Mouse (Mus musculus) heart, embryonic 12.5 days (tissue): ENCODE data around the gene Cadps. TPM values are rescaled to one million over a fixed set of nuclear protein-coding genes. Genes with fewer than 3 reads are reported as not detected.

Experiments
- ATAC-seq: fragments of 200-750 bp; cut with Nextera tagmentation; 2 replicates; pipeline ENCODE4 v1.8.0; 2017; ENCODE audit warnings: moderate TSS enrichment, moderate library complexity; ENCODE audit not compliant: insufficient number of reproducible peaks, low FRiP score
- H3K27ac ChIP-seq: fragments of 300-500 bp; sonication (generic); 2 replicates; pipeline ENCODE4 v1.5.1; 2016; ENCODE audit warnings: mild to moderate bottlenecking, moderate library complexity; ENCODE audit not compliant: poor library complexity, severe bottlenecking
- H3K27me3 ChIP-seq: fragments of 300-500 bp; sonication (generic); replicated peaks from 2 replicates; pipeline ENCODE4 v1.6.1; 2016; ENCODE audit warnings: mild to moderate bottlenecking, moderate library complexity
- H3K36me3 ChIP-seq: fragments of 300-500 bp; sonication (generic); 2 replicates; pipeline ENCODE4 v1.6.1; 2016; ENCODE audit warnings: mild to moderate bottlenecking, moderate library complexity
- H3K4me1 ChIP-seq: fragments of 300-500 bp; sonication (generic); replicated peaks from 2 replicates; pipeline ENCODE4 v1.6.1; 2016; ENCODE audit warnings: mild to moderate bottlenecking
- H3K4me2 ChIP-seq: fragments of 300-500 bp; sonication (generic); 2 replicates; pipeline ENCODE4 v1.6.1; 2016; ENCODE audit warnings: mild to moderate bottlenecking, moderate library complexity
- H3K4me3 ChIP-seq: fragments of 300-500 bp; sonication (generic); 2 replicates; pipeline ENCODE4 v1.5.1; 2016; ENCODE audit warnings: mild to moderate bottlenecking
- H3K9ac ChIP-seq: fragments of 300-500 bp; sonication (generic); 2 replicates; pipeline ENCODE4 v1.6.1; 2016; ENCODE audit warnings: mild to moderate bottlenecking, moderate library complexity
- H3K9me3 ChIP-seq: fragments of 300-500 bp; sonication (generic); replicated peaks from 2 replicates; pipeline ENCODE4 v1.6.1; 2016; ENCODE audit warnings: mild to moderate bottlenecking, moderate library complexity
- WGBS: fragments of 180-500 bp; shearing (Covaris S2); methylation state at CpG from one replicate; pipeline ENCODE4 v1.1.7; 2016; 5-methylcytosine and 5-hydroxymethylcytosine counted together
- polyA plus RNA-seq: library from polyadenylated mRNA; unstranded; fragments of >200 nt; fragmentation: Nextera tagmentation; extraction: Ambion mirVana; gene quantifications from 2 replicates; pipeline ENCODE4 v1.2.1, GENCODE M21; 2016

Cadps gene
- polyA plus RNA-seq: 1.3 and 2.5 TPM in 2 replicates

- H3K36me3 ChIP-seq: no peaks in the 10 kb centered on the region
- WGBS: under 1% methylated on average over 66 of the region's 71 CpGs
- no peaks in the 10 kb centered on the region for H3K9me3 ChIP-seq
- H3K27me3 ChIP-seq: peaks cover 16% of the 10 kb centered on the region
- peaks cover 17% of the 10 kb centered on the region; the same call in 1 of the 2 replicates for H3K4me1 ChIP-seq
- peak within 1 kb of the TSS; percentile 69 for H3K9ac ChIP-seq
- peak within 1 kb of the TSS; percentile 73 for H3K4me3 ChIP-seq
- peak within 1 kb of the TSS; percentile 80 for H3K4me2 ChIP-seq
- peak within 1 kb of the TSS; percentile 77 for H3K27ac ChIP-seq
- ATAC-seq: peak; percentile 41
Measured at GRCm38 (mm10) chr14:12822491-12823219, at the start of gene Cadps. Cadps (minus strand) TSS chr14:12823079.

DNA sequence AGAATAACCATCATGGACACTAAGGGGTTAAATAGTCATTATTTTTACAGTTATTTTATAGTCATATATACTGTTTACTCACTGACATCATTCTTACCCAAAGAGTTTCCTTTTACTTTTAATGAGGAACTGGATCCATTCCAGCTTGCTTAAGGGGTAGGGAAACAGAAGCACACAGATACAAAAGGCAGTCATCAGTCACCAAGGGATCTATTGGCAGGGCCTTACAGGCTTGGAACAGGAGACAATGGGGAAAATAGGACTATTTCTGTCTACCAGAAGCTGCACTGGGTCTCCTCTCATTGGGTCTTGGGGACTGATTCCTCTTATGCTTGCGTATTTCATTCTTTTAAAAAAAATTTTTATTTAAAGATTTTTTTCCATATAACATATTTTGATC is 46.7 kb upstream of the Cadps start:
- Histone ChIP-seq H3K4me2 (no peak overlapping the region), H3K4me1 (no peaks in the 10 kb centered on the region), H3K27ac (no peak overlapping the region), H3K4me3 (no peak overlapping the region), H3K9me3 (no peaks in the 10 kb centered on the region), H3K9ac (no peak overlapping the region), H3K36me3 (no peaks in the 10 kb centered on the region), H3K27me3 (no peaks in the 10 kb centered on the region)
- WGBS: 84% methylated on average over 1 of the region's 1 CpGs
- no peak for ATAC-seq

DNA sequence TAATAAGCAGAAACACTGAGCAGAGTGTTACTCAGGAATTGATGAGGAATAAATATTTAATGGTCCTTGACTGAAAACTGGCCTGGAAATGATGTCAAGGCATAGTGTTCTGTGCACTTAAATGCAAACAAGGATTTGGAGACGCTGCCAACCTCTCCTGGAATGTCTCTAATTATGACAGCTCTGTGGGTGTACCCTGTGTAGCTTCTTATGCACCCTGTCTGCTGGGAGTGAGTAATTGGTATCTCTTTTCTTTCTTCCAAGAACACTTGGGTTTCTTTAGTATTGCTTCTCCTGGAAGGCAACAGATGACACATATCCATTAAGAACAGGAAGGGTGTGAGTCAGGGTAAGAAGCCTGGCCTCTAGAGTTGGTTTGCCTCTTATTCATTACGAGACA is 42.4 kb upstream of the Cadps start:
- Histone ChIP-seq H3K9ac (no peak overlapping the region), H3K4me3 (no peak overlapping the region), H3K36me3 (no peaks in the 10 kb centered on the region), H3K27me3 (no peaks in the 10 kb centered on the region), H3K27ac (no peak overlapping the region), H3K4me1 (no peaks in the 10 kb centered on the region), H3K4me2 (no peak overlapping the region), H3K9me3 (no peaks in the 10 kb centered on the region)
- 56% methylated on average over 2 of the region's 2 CpGs for WGBS
- no peak for ATAC-seq

- no peaks in the 10 kb centered on the region for H3K4me1 ChIP-seq
- no peaks in the 10 kb centered on the region for H3K36me3 ChIP-seq
- ATAC-seq: no peak
- no peak overlapping the region for H3K4me3 ChIP-seq
- H3K9me3 ChIP-seq: no peaks in the 10 kb centered on the region
- H3K27me3 ChIP-seq: no peaks in the 10 kb centered on the region
- no peak overlapping the region for H3K4me2 ChIP-seq
- no peak overlapping the region for H3K9ac ChIP-seq
- no peak overlapping the region for H3K27ac ChIP-seq
Measured at GRCm38 (mm10) chr14:12843860-12844259, 21.0 kb upstream of the Cadps start.

DNA sequence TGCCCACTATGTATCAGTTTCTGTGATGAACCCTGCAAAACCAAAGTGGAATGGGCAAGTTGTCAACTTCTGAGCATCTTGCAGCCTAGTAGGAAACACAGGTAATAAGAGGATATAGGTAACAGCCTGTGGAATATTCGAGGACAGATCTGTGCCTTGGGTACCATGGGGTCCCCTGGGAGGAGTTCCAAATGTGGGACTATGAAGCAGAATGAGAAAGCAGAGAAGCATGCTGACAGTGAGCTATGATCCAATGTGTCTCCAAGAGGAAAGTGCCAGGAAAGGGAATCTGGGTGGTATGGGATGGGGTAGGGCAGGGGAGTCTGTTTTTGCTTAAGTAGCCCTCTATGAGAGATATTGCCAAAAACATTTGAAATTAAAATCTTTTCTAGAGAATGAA is 16.6 kb upstream of the Cadps start:
- Histone ChIP-seq H3K27ac (no peak overlapping the region), H3K9ac (no peak overlapping the region), H3K4me2 (no peak overlapping the region), H3K27me3 (no peaks in the 10 kb centered on the region), H3K9me3 (no peaks in the 10 kb centered on the region), H3K4me1 (no peaks in the 10 kb centered on the region), H3K4me3 (no peak overlapping the region), H3K36me3 (no peaks in the 10 kb centered on the region)
- no peak for ATAC-seq
- WGBS: 50% methylated on average over 1 of the region's 1 CpGs

- no peak overlapping the region for H3K4me2 ChIP-seq
- H3K4me1 ChIP-seq: no peaks in the 10 kb centered on the region
- H3K36me3 ChIP-seq: no peaks in the 10 kb centered on the region
- no peak overlapping the region for H3K9ac ChIP-seq
- H3K27ac ChIP-seq: no peak overlapping the region
- no peak for ATAC-seq
- H3K4me3 ChIP-seq: no peak overlapping the region
- no peaks in the 10 kb centered on the region for H3K27me3 ChIP-seq
- no peaks in the 10 kb centered on the region for H3K9me3 ChIP-seq
Measured at GRCm38 (mm10) chr14:12838949-12839348, 16.1 kb upstream of the Cadps start.

- ATAC-seq: no peak
- Histone ChIP-seq H3K4me1 (no peaks in the 10 kb centered on the region), H3K4me2 (no peak overlapping the region), H3K27ac (no peak overlapping the region), H3K9ac (no peak overlapping the region), H3K27me3 (no peaks in the 10 kb centered on the region), H3K4me3 (no peak overlapping the region), H3K36me3 (no peaks in the 10 kb centered on the region), H3K9me3 (no peaks in the 10 kb centered on the region)
Measured at GRCm38 (mm10) chr14:12838323-12838722, 15.4 kb upstream of the Cadps start.

- no peak for ATAC-seq
- H3K4me1 ChIP-seq: no peaks in the 10 kb centered on the region
- no peaks in the 10 kb centered on the region for H3K36me3 ChIP-seq
- 53% methylated on average over 1 of the region's 1 CpGs for WGBS
- no peaks in the 10 kb centered on the region for H3K9me3 ChIP-seq
- no peak overlapping the region for H3K9ac ChIP-seq
- no peaks in the 10 kb centered on the region for H3K27me3 ChIP-seq
- no peak overlapping the region for H3K4me3 ChIP-seq
- H3K27ac ChIP-seq: no peak overlapping the region
- H3K4me2 ChIP-seq: no peak overlapping the region
Measured at GRCm38 (mm10) chr14:12837902-12838301, 15.0 kb upstream of the Cadps start.

DNA sequence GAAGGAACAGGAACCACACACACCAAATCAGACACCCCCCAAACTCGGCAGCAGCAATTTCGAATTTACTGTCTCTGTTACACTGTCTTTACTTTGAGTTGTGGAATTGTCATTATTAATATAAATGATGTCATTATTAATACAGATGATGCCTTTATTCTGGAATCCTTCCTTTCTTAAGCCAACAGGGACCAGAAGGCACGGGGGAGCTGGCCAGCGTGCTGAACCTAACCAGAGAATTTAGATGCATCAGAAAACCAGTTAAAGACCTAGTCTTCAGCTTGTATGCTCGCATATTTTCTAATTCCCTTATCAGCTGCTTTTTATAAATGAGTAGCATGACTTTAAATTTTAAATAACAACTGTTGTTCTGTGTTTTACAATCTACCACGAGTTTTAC is 902 bp upstream of the Cadps start:
- H3K36me3 ChIP-seq: no peaks in the 10 kb centered on the region
- H3K27ac ChIP-seq: no peak overlapping the region
- ATAC-seq: no peak
- peaks cover 16% of the 10 kb centered on the region for H3K27me3 ChIP-seq
- H3K9ac ChIP-seq: no peak overlapping the region
- WGBS: 9% methylated on average over 6 of the region's 6 CpGs
- H3K4me3 ChIP-seq: no peak overlapping the region
- H3K4me2 ChIP-seq: no peak overlapping the region
- H3K4me1 ChIP-seq: peaks cover 17% of the 10 kb centered on the region; the same call in 1 of the 2 replicates
- no peaks in the 10 kb centered on the region for H3K9me3 ChIP-seq

GRCm38 (mm10) chr14:12821831-12822490 is 918 bp downstream of the Cadps start:
- peak; percentile 74 for ATAC-seq
- H3K36me3 ChIP-seq: no peaks in the 10 kb centered on the region
- under 1% methylated on average over 58 of the region's 58 CpGs for WGBS

GRCm38 (mm10) chr14:12821156-12821813 is 1.6 kb downstream of the Cadps start:
- H3K4me3 ChIP-seq: peak overlapping the region; percentile 73
- H3K9ac ChIP-seq: peak overlapping the region; percentile 69
- no peaks in the 10 kb centered on the region for H3K36me3 ChIP-seq
- H3K9me3 ChIP-seq: no peaks in the 10 kb centered on the region
- H3K4me2 ChIP-seq: peak overlapping the region; percentile 80
- H3K4me1 ChIP-seq: peaks cover 17% of the 10 kb centered on the region; the same call in 1 of the 2 replicates
- 0 out of 2 replicates have a peak, but pooled peaks have one; percentile 17 for ATAC-seq
- peaks cover 16% of the 10 kb centered on the region for H3K27me3 ChIP-seq
- WGBS: 1% methylated on average over 13 of the region's 13 CpGs
- H3K27ac ChIP-seq: peak overlapping the region; percentile 77

More at GRCm38 (mm10) chr14:12821831-12822490, 918 bp downstream of the Cadps start:
- H3K27ac ChIP-seq: peak overlapping the region; percentile 77
- H3K4me2 ChIP-seq: peak overlapping the region; percentile 80
- H3K9ac ChIP-seq: peak overlapping the region; percentile 69
- peaks cover 17% of the 10 kb centered on the region; the same call in 1 of the 2 replicates for H3K4me1 ChIP-seq
- H3K9me3 ChIP-seq: no peaks in the 10 kb centered on the region
- peak overlapping the region; percentile 73 for H3K4me3 ChIP-seq
- H3K27me3 ChIP-seq: peaks cover 16% of the 10 kb centered on the region
